Mouse (Mus musculus): ENCODE measurements around the gene Usp53. TPM values are rescaled to one million over a fixed set of nuclear protein-coding genes. Genes with fewer than 3 reads are reported as not detected.

Gene Usp53
- total and polyA plus RNA-seq, 3 experiments: 0.25 to 13.6 (median 9.6) TPM

DNA sequence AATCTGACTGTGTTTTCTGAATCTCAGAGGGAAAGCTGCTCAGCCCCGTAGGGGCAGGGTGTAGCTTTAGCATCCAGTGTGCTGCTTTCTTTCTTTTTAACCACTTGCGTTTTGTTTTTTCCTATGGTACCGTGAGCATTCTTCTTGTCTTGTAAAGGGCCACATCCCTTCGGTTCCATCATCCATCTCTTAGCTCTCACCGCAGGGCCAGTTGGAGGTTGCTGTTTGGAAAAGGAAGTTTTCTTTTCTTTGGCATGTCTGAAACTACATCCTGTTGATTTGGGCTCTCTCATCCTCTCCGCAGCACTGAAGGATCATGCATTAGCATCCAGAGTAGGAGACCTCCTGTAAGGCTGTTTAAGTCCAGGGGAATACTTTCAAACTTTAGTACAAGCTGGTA is 25.1 kb upstream of the Usp53 start:
- ATAC-seq (ENCODE audit: extremely low read depth, insufficient number of reproducible peaks, low FRiP score, poor library complexity, severe bottlenecking): no peak
- Histone ChIP-seq H3K4me1 (ENCODE audit: insufficient read depth, low read depth, low read length) (no peaks in the 10 kb centered on the region), H3K27me3 (ENCODE audit: insufficient read depth, low read length) (peaks cover 2% of the 10 kb centered on the region; the same call in 1 of the 2 replicates), H3K36me3 (replicated peaks) (no peaks in the 10 kb centered on the region), H3K4me3 (ENCODE audit: low read depth, low read length) (no peak overlapping the region), H3K9me3 (replicated peaks) (no peaks in the 10 kb centered on the region)
- DNase-seq (ENCODE audit: low spot score): no peak
- no peak for TF ChIP-seq CTCF (IDR thresholded peaks at IDR 0.05; ENCODE audit: low read depth, low read length)
- no peak for TF ChIP-seq GATA1 (IDR thresholded peaks at IDR 0.05; ENCODE audit: borderline replicate concordance, low read length)
- TF ChIP-seq GATA2 (IDR thresholded peaks at IDR 0.05; ENCODE audit: borderline replicate concordance, low read depth, low read length): no peak
- no peak for TF ChIP-seq POLR2AphosphoS5 (IDR thresholded peaks at IDR 0.05; ENCODE audit: insufficient replicate concordance, low read depth, low read length)
- no peak for TF ChIP-seq TAL1 (conservative IDR thresholded peaks at IDR 0.05; ENCODE audit: low read depth, low read length)

DNA sequence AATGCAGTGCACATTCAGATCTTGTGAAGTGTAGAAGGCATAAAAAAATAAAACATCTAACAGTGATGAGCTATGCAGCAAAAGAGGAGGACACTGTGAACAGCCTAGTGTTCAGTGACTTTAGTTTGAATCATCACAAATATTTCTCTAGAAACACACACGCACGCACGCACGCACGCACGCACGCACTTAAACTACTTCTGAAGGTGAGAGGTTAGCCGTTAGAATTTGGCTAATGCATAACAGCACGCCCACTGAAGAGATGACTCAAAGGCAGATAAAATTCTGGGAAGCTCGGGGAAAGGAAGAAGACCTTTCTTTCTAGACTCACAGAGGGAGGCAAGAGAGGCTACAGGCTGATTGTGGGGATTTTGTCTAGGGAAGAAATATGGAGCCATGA is 23.1 kb upstream of the Usp53 start:
- H3K27me3 ChIP-seq (ENCODE audit: insufficient read depth, low read length): peaks cover 2% of the 10 kb centered on the region; the same call in 1 of the 2 replicates
- H3K4me1 ChIP-seq (ENCODE audit: insufficient read depth, low read depth, low read length): no peaks in the 10 kb centered on the region
- H3K9me3 ChIP-seq (replicated peaks): no peaks in the 10 kb centered on the region
- no peak overlapping the region for H3K4me3 ChIP-seq (ENCODE audit: low read depth, low read length)
- TF ChIP-seq GATA2 (IDR thresholded peaks at IDR 0.05; ENCODE audit: borderline replicate concordance, low read depth, low read length): no peak
- no peak for TF ChIP-seq POLR2AphosphoS5 (IDR thresholded peaks at IDR 0.05; ENCODE audit: insufficient replicate concordance, low read depth, low read length)
- no peak for TF ChIP-seq TAL1 (conservative IDR thresholded peaks at IDR 0.05; ENCODE audit: low read depth, low read length)
- no peak for TF ChIP-seq GATA1 (IDR thresholded peaks at IDR 0.05; ENCODE audit: borderline replicate concordance, low read length)
- TF ChIP-seq CTCF (IDR thresholded peaks at IDR 0.05; ENCODE audit: low read depth, low read length): no peak
- DNase-seq (ENCODE audit: low spot score) (no peak), ATAC-seq (ENCODE audit: extremely low read depth, insufficient number of reproducible peaks, low FRiP score, poor library complexity, severe bottlenecking) (no peak)
- H3K36me3 ChIP-seq (replicated peaks): no peaks in the 10 kb centered on the region

DNA sequence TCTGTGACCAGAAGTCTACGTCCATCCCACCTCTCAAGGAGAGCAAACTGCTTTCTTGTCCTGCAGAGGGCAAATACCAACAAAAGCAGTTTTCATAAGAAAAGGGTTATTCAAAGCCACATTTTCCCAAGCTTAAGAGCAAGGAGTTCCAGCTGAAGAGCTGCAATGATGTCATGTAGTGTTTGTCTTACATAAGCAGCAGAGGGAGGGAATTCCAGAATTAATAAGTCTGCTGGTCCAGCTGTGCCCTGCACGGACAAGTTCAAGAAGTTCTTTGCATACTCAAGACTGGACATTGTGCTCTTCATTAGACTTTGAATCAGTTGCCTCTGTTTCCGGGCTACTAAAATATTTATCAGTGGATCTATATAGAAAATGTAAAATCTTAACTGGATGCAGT is 16.7 kb upstream of the Usp53 start:
- TF ChIP-seq TAL1 (conservative IDR thresholded peaks at IDR 0.05; ENCODE audit: low read depth, low read length) (no peak), GATA1 (IDR thresholded peaks at IDR 0.05; ENCODE audit: borderline replicate concordance, low read length) (no peak), GATA2 (IDR thresholded peaks at IDR 0.05; ENCODE audit: borderline replicate concordance, low read depth, low read length) (no peak), CTCF (IDR thresholded peaks at IDR 0.05; ENCODE audit: low read depth, low read length) (no peak), POLR2AphosphoS5 (IDR thresholded peaks at IDR 0.05; ENCODE audit: insufficient replicate concordance, low read depth, low read length) (no peak)
- H3K4me1 ChIP-seq (ENCODE audit: insufficient read depth, low read depth, low read length): no peaks in the 10 kb centered on the region
- H3K27me3 ChIP-seq (ENCODE audit: insufficient read depth, low read length): peaks cover 5% of the 10 kb centered on the region; the same call in 1 of the 2 replicates
- H3K9me3 ChIP-seq (replicated peaks): no peaks in the 10 kb centered on the region
- ATAC-seq (ENCODE audit: extremely low read depth, insufficient number of reproducible peaks, low FRiP score, poor library complexity, severe bottlenecking) (no peak), DNase-seq (ENCODE audit: low spot score) (no peak)
- no peak overlapping the region for H3K4me3 ChIP-seq (ENCODE audit: low read depth, low read length)
- H3K36me3 ChIP-seq (replicated peaks): no peaks in the 10 kb centered on the region

DNA sequence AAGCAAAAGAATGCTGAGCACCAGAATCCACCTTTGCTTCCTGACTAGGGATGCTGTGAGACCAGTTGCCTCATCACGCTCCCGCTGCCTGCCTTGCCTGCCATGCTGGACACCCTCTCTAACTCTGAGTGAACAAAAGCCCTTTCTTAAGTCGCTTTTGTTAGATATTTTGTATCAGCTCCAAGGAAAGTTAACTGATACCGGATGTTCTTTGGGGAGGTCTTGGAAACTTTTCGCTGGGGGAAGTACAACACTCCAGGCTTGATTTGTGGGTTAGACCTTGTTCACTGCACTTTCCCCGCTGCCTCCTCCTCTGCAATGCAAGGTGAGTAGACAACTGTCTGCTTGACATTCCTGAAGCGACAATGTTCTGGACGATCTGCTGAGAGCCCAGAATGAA is 14.2 kb upstream of the Usp53 start:
- H3K4me3 ChIP-seq (ENCODE audit: low read depth, low read length): no peak overlapping the region
- H3K9me3 ChIP-seq (replicated peaks): no peaks in the 10 kb centered on the region
- no peak for ATAC-seq (ENCODE audit: extremely low read depth, insufficient number of reproducible peaks, low FRiP score, poor library complexity, severe bottlenecking)
- H3K27me3 ChIP-seq (ENCODE audit: insufficient read depth, low read length): peaks cover 5% of the 10 kb centered on the region; the same call in 1 of the 2 replicates
- H3K36me3 ChIP-seq (replicated peaks): no peaks in the 10 kb centered on the region
- DNase-seq (ENCODE audit: low spot score): no peak
- H3K4me1 ChIP-seq (ENCODE audit: insufficient read depth, low read depth, low read length): no peaks in the 10 kb centered on the region
- TF ChIP-seq CTCF (IDR thresholded peaks at IDR 0.05; ENCODE audit: low read depth, low read length) (no peak), GATA1 (IDR thresholded peaks at IDR 0.05; ENCODE audit: borderline replicate concordance, low read length) (no peak), POLR2AphosphoS5 (IDR thresholded peaks at IDR 0.05; ENCODE audit: insufficient replicate concordance, low read depth, low read length) (no peak), GATA2 (IDR thresholded peaks at IDR 0.05; ENCODE audit: borderline replicate concordance, low read depth, low read length) (no peak), TAL1 (conservative IDR thresholded peaks at IDR 0.05; ENCODE audit: low read depth, low read length) (no peak)

DNA sequence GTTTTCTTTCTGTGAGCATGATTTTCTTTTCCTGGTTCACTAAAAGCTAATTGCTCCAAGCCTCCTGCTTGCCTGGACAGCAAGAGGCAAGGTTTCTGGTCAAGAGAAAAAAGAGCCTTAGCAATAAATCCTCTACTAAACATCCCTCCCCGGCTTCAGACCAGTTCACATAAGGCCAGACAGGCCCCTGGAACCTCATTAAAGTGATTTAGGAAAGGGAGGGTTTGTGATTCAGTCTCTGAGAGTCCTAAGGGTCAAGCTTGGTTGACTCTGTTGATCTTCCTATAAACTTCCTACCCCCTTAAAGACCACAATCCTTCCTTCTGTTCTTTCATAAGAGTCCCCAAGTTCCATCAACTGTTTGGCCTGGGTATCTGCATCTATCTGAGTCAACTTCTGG is 12.7 kb upstream of the Usp53 start:
- ATAC-seq (ENCODE audit: extremely low read depth, insufficient number of reproducible peaks, low FRiP score, poor library complexity, severe bottlenecking): no peak
- Histone ChIP-seq H3K36me3 (replicated peaks) (no peaks in the 10 kb centered on the region), H3K27me3 (ENCODE audit: insufficient read depth, low read length) (peaks cover 6% of the 10 kb centered on the region), H3K4me3 (ENCODE audit: low read depth, low read length) (no peak overlapping the region), H3K9me3 (replicated peaks) (no peaks in the 10 kb centered on the region), H3K4me1 (ENCODE audit: insufficient read depth, low read depth, low read length) (peaks cover under 1% of the 10 kb centered on the region; the same call in 1 of the 2 replicates)
- TF ChIP-seq GATA2 (IDR thresholded peaks at IDR 0.05; ENCODE audit: borderline replicate concordance, low read depth, low read length): no peak
- no peak for TF ChIP-seq CTCF (IDR thresholded peaks at IDR 0.05; ENCODE audit: low read depth, low read length)
- no peak for TF ChIP-seq GATA1 (IDR thresholded peaks at IDR 0.05; ENCODE audit: borderline replicate concordance, low read length)
- no peak for TF ChIP-seq POLR2AphosphoS5 (IDR thresholded peaks at IDR 0.05; ENCODE audit: insufficient replicate concordance, low read depth, low read length)
- TF ChIP-seq TAL1 (conservative IDR thresholded peaks at IDR 0.05; ENCODE audit: low read depth, low read length): no peak
- DNase-seq (ENCODE audit: low spot score): no peak

DNA sequence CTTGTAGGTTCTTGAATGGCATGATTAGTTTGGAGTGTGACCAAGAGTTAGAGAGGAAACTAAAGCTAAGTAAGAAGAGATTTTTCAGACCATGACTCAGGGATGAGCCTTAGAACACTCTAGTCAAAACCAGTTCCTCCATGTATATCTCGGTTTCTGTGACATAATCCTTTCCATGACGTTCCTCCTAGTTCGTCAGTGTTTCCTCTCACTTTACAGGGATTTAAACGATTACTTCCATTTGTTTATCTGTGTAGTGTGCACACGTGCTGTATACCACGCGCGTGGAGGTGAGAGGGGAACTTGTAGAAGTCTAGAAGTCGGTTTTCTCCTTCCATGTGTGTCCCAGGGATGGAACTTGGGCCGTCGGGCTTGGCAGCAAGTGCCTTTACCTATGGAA is 2.6 kb upstream of the Usp53 start:
- no peak overlapping the region for H3K4me3 ChIP-seq (ENCODE audit: low read depth, low read length)
- peaks cover 27% of the 10 kb centered on the region for H3K27me3 ChIP-seq (ENCODE audit: insufficient read depth, low read length)
- TF ChIP-seq GATA1 (IDR thresholded peaks at IDR 0.05; ENCODE audit: borderline replicate concordance, low read length) (no peak), CTCF (IDR thresholded peaks at IDR 0.05; ENCODE audit: low read depth, low read length) (no peak)
- peaks cover 13% of the 10 kb centered on the region for H3K4me1 ChIP-seq (ENCODE audit: insufficient read depth, low read depth, low read length)
- ATAC-seq (ENCODE audit: extremely low read depth, insufficient number of reproducible peaks, low FRiP score, poor library complexity, severe bottlenecking) (no peak), DNase-seq (ENCODE audit: low spot score) (no peak)
- no peaks in the 10 kb centered on the region for H3K9me3 ChIP-seq (replicated peaks)
- H3K36me3 ChIP-seq (replicated peaks): no peaks in the 10 kb centered on the region

All from G1E (cell line).